Mouse (Mus musculus) G1E (cell line): ENCODE data around the gene Grb2. TPM values are rescaled to one million over a fixed set of nuclear protein-coding genes. Genes with fewer than 3 reads are reported as not detected.

Source experiments
- ATAC-seq: 2 replicates; pipeline ENCODE4 v1.8.0; 2016; ENCODE audit warnings: mild to moderate bottlenecking; ENCODE audit not compliant: insufficient number of reproducible peaks, poor library complexity, low FRiP score, severe bottlenecking; ENCODE audit errors: extremely low read depth
- DNase-seq: peaks from one replicate; pipeline ENCODE4 v3.0.0; 2012; ENCODE audit warnings: low spot score
- H3K27me3 ChIP-seq: 2 replicates; pipeline ENCODE4 v1.6.1; 2012; ENCODE audit warnings: mild to moderate bottlenecking, low read length, inconsistent platforms; ENCODE audit not compliant: insufficient read depth
- H3K36me3 ChIP-seq: replicated peaks from 2 replicates; pipeline ENCODE3; 2012; ENCODE audit warnings: mild to moderate bottlenecking, inconsistent platforms
- H3K4me1 ChIP-seq: 2 replicates; pipeline ENCODE4 v1.6.1; 2012; ENCODE audit warnings: low read depth, low read length, inconsistent platforms, mixed read lengths; ENCODE audit not compliant: insufficient read depth
- H3K4me3 ChIP-seq: 2 replicates; pipeline ENCODE4 v1.5.1; 2012; ENCODE audit warnings: low read depth, mild to moderate bottlenecking, inconsistent platforms, low read length, moderate library complexity, mixed read lengths
- H3K9me3 ChIP-seq: replicated peaks from 2 replicates; pipeline ENCODE4 v1.6.1; 2012; ENCODE audit warnings: inconsistent platforms
- CTCF ChIP-seq: IDR thresholded peaks from 2 replicates; pipeline ENCODE4 v1.5.1; 2012; ENCODE audit warnings: low read depth, low read length, inconsistent platforms, mixed read lengths
- GATA1 ChIP-seq: IDR thresholded peaks from 2 replicates; pipeline ENCODE4 v1.6.1; 2012; ENCODE audit warnings: borderline replicate concordance, low read length, inconsistent platforms, mixed read lengths
- GATA2 ChIP-seq: IDR thresholded peaks from 2 replicates; pipeline ENCODE4 v1.6.1; 2012; ENCODE audit warnings: low read depth, low read length, inconsistent platforms, borderline replicate concordance
- POLR2AphosphoS5 ChIP-seq: IDR thresholded peaks from 2 replicates; pipeline ENCODE4 v1.6.1; 2012; ENCODE audit warnings: low read depth, low read length, inconsistent platforms; ENCODE audit not compliant: insufficient replicate concordance
- TAL1 ChIP-seq: conservative IDR thresholded peaks from 2 replicates; pipeline ENCODE4 v1.6.1; 2012; ENCODE audit warnings: low read depth, low read length, inconsistent platforms, mixed read lengths
- polyA plus RNA-seq: library from polyadenylated mRNA; stranded (reverse); fragments of >175 nt; gene quantifications from 2 replicates; pipeline ENCODE4 v1.2.3, GENCODE M21; 2012
- total RNA-seq, 2 experiments: library from RNA; stranded (forward) in 1 of 2; stranded (reverse) in 1 of 2; fragments of 200-1000 nt in 1 of 2; fragments of >200 nt in 1 of 2; fragmentation: Nextera tagmentation in 1 of 2; gene quantifications; 2 replicates each; pipeline ENCODE4 v1.2.3; 2014 to 2017

The Grb2 gene
- total and polyA plus RNA-seq, 3 experiments, result 119 to 224 (median 209) TPM

- peak; percentile 87 for DNase-seq
- Histone ChIP-seq H3K27me3 (no peaks in the 10 kb centered on the region), H3K4me3 (peak overlapping the region; percentile 67; the same call in 1 of the 2 replicates), H3K9me3 (peaks cover 6% of the 10 kb centered on the region), H3K36me3 (peaks cover 87% of the 10 kb centered on the region), H3K4me1 (peaks cover 84% of the 10 kb centered on the region)
- peak; percentile 95 for ATAC-seq
- TF ChIP-seq GATA2 (no peak), GATA1 (no peak), CTCF (no peak), TAL1 (no peak), POLR2AphosphoS5 (no peak)
Measured at GRCm38 (mm10) chr11:115698986-115699728, 9.2 kb downstream of the Grb2 start.

- H3K27me3 ChIP-seq, result no peaks in the 10 kb centered on the region
- DNase-seq, result no peak
- peaks cover 88% of the 10 kb centered on the region for H3K36me3 ChIP-seq
- no peak for ATAC-seq
- TF ChIP-seq GATA2, result no peak
- no peak for TF ChIP-seq CTCF
- TF ChIP-seq TAL1, result no peak
- TF ChIP-seq POLR2AphosphoS5, result no peak
- no peak for TF ChIP-seq GATA1
- H3K4me1 ChIP-seq, result peaks cover 86% of the 10 kb centered on the region
- H3K9me3 ChIP-seq, result no peaks in the 10 kb centered on the region
- no peak overlapping the region; the same call in 1 of the 2 replicates for H3K4me3 ChIP-seq
Measured at GRCm38 (mm10) chr11:115697722-115698121, 10.7 kb downstream of the Grb2 start.

- no peaks in the 10 kb centered on the region for H3K9me3 ChIP-seq
- ATAC-seq (no peak), DNase-seq (no peak)
- no peaks in the 10 kb centered on the region for H3K27me3 ChIP-seq
- no peak for TF ChIP-seq CTCF
- TF ChIP-seq GATA2, result no peak
- no peak for TF ChIP-seq GATA1
- no peak for TF ChIP-seq POLR2AphosphoS5
- no peak for TF ChIP-seq TAL1
- no peak overlapping the region for H3K4me3 ChIP-seq
- peaks cover 88% of the 10 kb centered on the region for H3K36me3 ChIP-seq
- peaks cover 85% of the 10 kb centered on the region for H3K4me1 ChIP-seq
Measured at GRCm38 (mm10) chr11:115697091-115697490, 11.3 kb downstream of the Grb2 start.

DNA sequence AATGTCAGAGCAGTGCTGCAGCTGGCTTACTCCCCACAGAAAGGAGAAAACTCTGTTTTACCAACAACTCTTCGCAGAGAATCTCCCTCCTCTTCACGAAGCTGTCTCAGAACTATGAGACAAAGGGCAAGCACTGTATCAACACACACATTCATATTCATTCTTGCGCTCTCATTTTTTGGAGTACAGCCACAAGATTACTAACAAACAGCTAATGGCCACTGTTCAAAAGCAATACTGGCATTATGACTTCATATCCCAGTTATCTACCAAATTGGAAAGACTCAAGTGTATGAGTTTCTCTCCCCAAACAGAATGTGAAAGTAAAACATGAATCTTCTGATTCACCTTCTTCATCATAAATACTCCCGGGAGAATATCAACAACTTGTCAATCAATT lies 11.9 kb downstream of the Grb2 start:
- peaks cover 92% of the 10 kb centered on the region for H3K36me3 ChIP-seq
- peaks cover 86% of the 10 kb centered on the region for H3K4me1 ChIP-seq

GRCm38 (mm10) chr11:115693979-115694578 lies 14.3 kb downstream of the Grb2 start:
- no peaks in the 10 kb centered on the region for H3K27me3 ChIP-seq
- no peak for ATAC-seq
- H3K36me3 ChIP-seq, result peaks cover 95% of the 10 kb centered on the region
- TF ChIP-seq GATA2, result no peak
- no peak for TF ChIP-seq POLR2AphosphoS5
- TF ChIP-seq GATA1, result no peak
- no peak for TF ChIP-seq TAL1
- no peak for TF ChIP-seq CTCF
- no peak overlapping the region; the same call in 1 of the 2 replicates for H3K4me3 ChIP-seq
- peaks cover 79% of the 10 kb centered on the region for H3K4me1 ChIP-seq
- H3K9me3 ChIP-seq, result no peaks in the 10 kb centered on the region
- DNase-seq, result no peak

More for the DNA sequence above, 11.9 kb downstream of the Grb2 start:
- DNase-seq (no peak), ATAC-seq (no peak)
- Histone ChIP-seq H3K9me3 (no peaks in the 10 kb centered on the region), H3K27me3 (no peaks in the 10 kb centered on the region), H3K4me3 (no peak overlapping the region)
- TF ChIP-seq GATA2 (no peak), TAL1 (no peak), GATA1 (no peak), CTCF (no peak)

GRCm38 (mm10) chr11:115692800-115693199 lies 15.6 kb downstream of the Grb2 start:
- no peaks in the 10 kb centered on the region for H3K27me3 ChIP-seq
- H3K9me3 ChIP-seq, result no peaks in the 10 kb centered on the region
- peaks cover 77% of the 10 kb centered on the region for H3K4me1 ChIP-seq
- H3K36me3 ChIP-seq, result peaks cover 95% of the 10 kb centered on the region
- no peak overlapping the region; the same call in 1 of the 2 replicates for H3K4me3 ChIP-seq
- TF ChIP-seq CTCF, result no peak
- no peak for TF ChIP-seq TAL1
- TF ChIP-seq GATA1, result no peak
- TF ChIP-seq GATA2, result no peak
- TF ChIP-seq POLR2AphosphoS5, result no peak
- ATAC-seq (peak; percentile 62), DNase-seq (peak; percentile 65)
